Mouse (Mus musculus) NIH3T3 (cell line): ENCODE measurements around the gene Wdr92.
"Not testable (repeated sequence)": the region's sequence is repeated elsewhere in the genome, so short reads cannot be mapped to it uniquely, and the experiment has no call there.

Experiments used
- DNase-seq: peaks from one replicate; pipeline ENCODE4 v3.0.0-alpha.2; 2012; ENCODE audit warnings: low read depth

Wdr92 gene

DNA sequence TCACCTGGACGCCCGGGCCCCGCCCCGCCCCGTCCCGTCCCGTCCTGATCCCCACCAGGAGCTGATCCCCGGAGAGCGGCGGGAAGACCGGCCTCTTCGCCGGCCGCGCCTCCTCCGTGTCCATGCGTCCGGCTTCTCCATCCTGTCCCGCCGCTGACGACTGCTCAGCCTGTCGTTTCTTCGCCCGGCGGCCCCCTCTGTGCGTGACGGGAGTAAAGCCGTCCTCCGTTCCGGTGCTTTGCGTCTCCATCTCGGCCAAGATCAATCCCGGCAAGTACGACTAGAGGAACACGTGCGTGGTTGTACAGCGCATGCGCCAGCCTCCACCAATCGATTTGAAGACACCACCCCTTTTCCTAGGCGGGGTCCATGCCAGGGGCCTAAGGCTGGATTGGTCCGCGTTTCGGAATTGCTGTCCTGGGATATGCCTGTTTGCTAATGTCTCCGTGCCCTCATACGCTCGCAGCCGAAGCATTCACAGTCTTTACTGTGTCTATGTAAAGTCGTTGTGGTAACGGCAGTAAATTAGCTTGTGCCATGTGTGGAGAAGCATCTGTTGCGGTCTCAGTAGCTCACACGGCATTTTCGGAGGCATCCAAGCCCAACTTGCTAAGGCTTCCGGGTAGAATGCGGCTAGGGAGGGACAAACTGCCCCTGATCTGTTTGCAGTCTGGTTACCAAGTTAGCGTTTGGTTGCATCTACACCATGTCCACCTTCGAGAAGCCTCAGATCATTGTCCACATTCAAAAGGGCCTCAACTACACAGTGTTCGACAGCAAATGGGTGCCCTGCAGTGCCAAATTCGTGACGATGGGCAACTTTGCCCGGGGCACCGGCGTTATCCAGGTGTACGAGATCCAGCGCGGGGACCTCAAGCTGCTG is 29.6 kb downstream of the Wdr92 start, which contains the start of gene Pno1:
Gene Pno1, minus strand, starts transcription at position 311 of the 883 bp plus-strand sequence.
- peak; percentile 99 for DNase-seq

DNA sequence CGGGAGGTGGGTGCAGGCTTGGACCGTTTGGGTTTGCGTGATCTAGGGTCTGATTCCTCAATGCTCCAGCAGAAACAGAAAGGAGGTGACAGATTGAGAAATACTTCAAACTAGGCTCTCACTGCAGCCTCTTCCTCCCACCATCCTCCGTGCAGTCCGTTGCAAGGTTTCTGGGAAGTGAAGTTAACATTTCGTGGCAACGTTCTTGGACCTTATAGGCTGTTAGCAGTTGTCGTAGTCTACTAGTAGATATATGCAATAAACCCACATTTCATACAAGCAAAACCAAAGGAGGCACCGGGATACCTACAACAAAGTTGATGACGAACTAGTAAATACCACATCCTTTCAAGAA is 30.2 kb downstream of the Wdr92 start:
- DNase-seq: peak; percentile 43

DNA sequence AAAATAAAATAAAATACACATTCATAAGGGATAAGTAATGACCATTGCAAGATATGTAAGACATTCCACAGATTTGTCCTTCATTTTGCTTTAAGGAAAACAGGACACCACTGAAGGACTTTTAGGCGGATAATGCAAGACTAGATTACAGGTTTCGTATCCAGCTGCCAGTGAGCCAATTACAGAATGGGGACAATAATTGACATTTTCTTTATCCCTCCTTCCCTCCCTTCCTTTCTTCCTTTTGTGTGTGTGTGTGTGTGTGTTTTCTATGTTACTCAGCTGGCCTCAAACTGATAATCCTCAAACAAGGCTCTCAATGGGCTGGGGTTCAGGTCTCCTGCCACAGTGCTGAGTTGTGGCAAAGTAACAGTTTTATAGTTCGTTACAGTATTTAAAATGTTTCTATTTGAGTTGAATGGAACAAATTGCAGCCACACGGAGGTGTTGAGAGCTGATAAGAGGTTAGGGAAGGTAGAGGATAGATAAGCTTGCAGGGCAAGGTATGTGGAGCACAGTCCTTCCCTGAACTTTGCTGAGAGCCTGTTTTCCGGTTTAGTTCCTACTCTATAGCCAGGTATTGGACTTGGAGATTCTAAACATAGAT is 31.1 kb downstream of the Wdr92 start:
- no peak for DNase-seq

DNA sequence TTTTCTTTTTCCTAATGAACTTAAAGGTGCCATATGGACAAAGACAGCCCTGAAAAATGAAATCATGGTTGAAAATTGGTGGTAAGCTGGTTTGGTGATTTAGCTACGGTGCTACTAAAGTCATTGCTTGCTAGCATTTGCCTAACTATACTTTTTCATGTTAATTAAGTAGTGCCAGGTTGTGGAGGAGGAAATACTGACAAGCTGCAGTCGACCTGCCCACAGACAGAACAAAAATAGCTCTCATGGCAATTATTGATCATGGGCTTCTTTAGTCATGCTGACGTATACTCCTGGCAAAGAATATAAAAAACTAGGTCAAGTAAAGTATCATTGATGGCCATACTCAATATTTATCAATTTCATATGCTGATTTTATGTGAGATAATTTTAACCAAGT is 33.6 kb downstream of the Wdr92 start:
- DNase-seq: no peak

DNA sequence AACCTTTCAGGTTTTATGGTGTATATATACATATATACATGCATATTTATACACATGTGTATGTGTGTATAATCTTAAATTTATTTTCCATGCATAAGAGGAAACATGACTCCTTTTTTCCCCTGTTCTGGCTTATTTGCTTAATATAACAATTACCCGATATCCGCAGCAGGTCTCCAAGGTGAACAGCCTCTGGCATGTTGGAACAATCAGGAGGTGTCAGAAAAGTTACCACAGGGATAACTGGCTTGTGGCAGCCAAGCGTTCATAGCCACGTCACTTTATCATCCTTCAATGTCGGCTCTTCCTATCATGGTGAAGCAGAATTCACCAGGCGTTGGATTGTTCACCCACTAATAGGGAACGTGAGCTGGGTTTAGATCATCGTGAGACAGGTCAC is 39.2 kb downstream of the Wdr92 start:
- no peak for DNase-seq

DNA sequence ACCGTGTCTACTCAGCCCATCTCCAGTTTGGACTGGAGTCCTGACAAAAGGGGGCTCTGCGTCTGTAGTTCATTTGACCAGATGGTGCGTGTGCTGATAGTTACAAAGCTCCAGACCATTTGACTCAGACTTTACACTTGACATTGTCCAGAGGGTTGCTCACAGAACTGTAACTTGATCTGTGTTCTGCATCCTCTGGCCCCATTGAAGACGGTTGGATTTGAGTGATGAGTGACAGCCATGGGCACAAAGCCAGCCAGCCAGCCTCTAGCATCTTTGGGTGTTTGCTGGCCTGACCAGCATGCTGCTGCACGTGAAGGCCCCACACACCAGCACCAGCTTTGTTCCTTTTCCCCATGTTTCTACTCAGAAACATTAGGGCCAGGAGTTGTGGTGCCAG is 50.9 kb downstream of the Wdr92 start:
- peak; percentile 58 for DNase-seq

DNA sequence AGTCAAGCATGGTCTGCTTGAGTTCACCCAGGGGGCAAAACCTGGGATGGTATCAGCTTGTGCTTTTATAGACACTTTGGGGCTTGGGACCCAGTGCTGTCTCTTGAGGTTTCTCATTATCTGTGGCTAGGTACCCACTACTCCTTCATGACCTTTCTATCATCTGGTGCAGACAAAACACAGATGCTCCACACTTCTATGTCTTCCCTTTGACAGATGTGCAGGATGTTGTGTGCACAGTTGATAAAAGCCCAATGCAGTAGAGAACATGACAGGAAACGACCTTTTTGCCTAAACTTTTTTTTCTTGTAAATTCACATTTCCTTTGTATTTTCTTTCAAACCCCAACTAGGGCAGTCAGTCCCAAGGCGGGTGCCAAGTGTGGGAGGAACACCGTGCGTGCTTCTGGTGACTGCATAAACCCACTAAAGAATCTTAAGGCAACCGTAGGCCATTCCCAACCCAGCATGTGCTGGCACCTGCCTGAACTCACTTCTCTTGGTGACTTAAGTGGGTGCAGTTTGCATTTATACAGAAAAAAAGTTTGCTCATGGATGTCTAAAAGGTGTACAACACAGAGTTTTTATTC is 54.6 kb downstream of the Wdr92 start:
- DNase-seq: no peak

DNA sequence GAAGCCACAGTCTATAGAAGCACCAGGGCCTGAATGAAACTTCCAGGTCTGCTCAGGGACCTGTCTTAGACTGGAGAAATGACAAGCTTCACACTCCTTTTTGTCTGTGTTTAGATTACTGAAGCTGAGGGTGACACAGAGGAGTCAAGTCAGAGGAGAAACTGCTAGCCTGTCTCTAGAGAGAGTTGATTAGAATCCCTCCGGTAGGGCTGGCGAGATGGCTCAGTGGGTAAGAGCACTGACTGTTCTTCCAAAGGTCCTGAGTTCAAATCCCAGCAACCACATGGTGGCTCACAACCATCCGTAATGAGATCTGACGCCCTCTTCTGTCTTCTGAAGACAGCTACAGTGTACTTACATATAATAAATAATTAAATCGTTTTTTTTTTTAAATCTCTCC is 56.7 kb downstream of the Wdr92 start:
- not testable (repeated sequence) for DNase-seq

DNA sequence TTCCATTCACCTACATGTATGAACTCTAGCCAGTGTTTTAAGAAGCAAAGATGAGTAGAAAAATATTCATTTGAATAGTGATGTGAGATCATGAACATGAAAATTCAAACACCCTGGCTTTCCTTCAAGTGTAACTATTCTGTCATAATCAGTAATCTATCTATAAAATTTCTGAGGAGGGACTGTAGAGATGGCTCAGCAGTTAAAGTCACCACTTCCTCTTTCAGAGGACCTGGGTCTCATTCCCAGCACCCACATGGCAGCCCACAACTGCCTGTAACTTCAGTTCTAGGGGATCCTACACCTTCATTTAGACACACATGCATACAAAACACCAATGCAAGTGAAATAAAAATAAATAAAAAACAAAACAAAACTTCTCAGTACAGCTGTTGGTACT is 66.8 kb downstream of the Wdr92 start:
- DNase-seq: no peak

DNA sequence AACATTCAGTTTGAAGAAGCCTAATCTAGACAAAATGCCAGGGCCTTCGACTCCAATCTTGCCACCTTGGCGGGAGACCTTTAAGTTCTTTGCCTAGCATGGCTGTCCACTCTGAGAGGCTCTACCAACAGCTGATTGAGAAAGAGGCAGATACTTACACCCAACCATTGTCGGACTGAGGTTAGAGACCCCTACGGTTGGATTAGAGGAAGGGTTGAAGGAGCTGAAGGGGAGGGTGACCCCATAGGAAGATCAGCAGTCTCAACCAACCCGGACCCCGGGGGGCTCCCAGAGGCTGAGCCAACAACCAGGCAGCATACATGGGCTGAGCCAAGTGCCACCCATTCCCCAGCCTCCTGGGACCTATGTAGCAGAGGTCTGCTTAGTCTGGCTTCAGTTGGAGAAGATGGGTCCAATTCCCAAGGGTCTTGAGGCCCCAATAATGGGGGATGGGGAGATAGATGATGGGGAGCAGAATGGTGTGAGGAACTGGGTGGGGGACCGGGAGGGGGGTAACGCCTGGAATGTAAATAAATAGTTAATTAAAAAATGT is 75.0 kb downstream of the Wdr92 start:
- DNase-seq: peak; percentile 15

DNA sequence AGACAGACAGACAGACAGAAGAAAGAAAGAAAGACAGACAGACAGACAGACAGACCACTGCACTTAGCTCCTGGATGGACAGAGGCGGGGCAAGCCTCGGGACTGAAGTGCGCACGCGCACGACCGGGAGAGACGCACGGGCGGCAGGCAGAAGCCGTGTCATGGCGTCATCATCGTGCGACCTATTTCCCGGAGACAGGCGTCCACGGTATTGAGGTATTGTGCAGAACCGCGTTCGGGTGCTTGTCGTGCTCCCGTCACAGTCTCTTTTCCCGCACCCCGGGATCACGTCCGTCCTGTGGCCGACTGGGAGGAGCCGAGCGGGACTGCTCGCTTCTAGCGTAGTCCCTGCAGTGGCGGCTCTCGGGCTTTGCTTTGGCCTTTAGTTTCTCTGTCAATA is 75.5 kb downstream of the Wdr92 start, which contains the start of gene C1d:
Gene C1d, plus strand, starts transcription at position 137 of the 400 bp plus-strand sequence.
- DNase-seq: peak; percentile 98

DNA sequence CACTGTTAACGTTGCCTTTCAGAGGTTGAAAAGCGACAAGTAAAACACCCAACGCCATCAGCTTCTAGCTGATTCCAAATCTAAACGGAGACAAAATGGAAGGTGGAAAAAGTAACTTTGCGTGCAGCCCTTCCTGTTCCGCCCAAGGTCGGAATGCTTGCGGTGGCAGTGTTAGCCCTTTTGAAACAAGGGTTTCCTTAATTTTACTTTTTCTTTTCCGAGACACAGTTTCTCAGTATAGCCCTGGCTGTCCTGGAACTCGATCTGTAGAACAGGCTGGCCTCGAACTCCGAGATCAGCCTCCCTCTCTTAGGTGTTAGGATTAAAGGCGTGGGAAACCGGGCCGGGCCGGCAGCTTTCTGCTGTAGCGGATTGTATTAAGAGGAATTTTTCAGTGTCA is 76.0 kb downstream of the Wdr92 start:
- no peak for DNase-seq

DNA sequence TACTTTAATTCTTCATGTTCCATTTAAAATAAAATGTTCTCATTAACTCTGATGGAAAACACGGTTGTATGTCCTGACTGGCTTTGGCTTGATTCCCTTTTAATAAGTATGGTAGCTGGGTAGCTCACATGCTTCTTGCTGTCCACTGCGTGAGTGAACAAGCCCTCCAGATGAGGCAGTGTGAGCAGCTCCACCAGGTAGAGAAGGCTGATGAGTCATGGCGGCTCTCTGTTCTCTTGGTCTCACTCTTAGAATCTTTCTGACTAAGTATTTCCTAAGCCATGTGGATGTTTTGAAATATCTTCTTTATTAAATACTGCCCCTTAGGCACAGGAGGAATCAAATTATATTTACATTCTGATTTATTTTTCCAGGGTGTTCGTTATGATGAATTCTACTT is 85.3 kb downstream of the Wdr92 start:
- DNase-seq: peak; percentile 59

DNA sequence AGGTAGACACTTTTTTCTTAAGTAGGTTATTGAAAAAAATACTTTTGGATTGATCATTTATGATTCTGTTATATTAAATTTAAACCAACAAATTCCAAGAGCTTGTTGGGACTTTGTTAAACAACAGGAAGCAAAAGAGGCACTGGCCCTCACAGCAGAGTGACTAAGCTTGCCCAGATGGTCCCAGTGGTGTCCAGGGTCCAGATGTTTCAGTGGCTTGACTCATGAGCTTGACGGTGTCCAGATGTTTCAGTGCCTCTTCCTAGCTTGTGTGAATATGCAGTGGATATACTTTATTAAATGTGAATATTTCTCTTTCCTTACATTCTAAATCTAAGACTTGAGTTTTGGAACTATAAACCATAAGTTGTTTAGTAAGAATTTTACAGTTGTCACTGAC is 86.9 kb downstream of the Wdr92 start:
- DNase-seq: peak; percentile 48

DNA sequence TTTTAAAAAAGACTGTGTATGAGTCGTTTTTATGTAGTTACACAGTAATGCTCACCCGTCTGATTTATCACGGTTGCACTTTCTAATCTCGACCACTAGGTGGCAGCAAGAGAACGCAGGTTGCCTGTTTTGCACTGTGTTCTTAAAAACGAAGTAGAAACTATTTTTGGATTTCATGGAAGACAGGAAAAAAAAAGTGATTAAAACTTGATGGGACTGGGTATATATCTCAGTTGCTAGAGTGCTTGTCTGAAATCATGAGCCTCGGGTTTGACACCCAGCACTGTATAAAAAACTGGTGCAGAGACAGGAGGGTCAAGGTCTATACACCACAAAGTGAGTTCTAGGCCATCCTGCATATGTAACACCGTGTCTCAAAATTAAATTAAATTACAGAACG is 98.1 kb downstream of the Wdr92 start:
- DNase-seq: peak; percentile 85
